Mouse (Mus musculus) induced T-regulatory cell, adult 2 months (primary cell): ENCODE results near the gene Cnot6.

Experiments
- DNase-seq: peaks from one replicate; pipeline ENCODE4 v3.0.0-alpha.2; 2012; ENCODE audit warnings: low read depth

Cnot6 gene

GRCm38 (mm10) chr11:49713336-49714334 is 1.1 kb upstream of the Cnot6 start:
- peak; percentile 51 for DNase-seq

- DNase-seq: peak; percentile 65
Observed at GRCm38 (mm10) chr11:49711981-49712554, 455 bp downstream of the Cnot6 start.

GRCm38 (mm10) chr11:49710664-49711063 is 1.9 kb downstream of the Cnot6 start:
- no peak for DNase-seq

GRCm38 (mm10) chr11:49707834-49708233 is 4.7 kb downstream of the Cnot6 start:
- DNase-seq: no peak

GRCm38 (mm10) chr11:49704804-49705203 is 7.7 kb downstream of the Cnot6 start:
- no peak for DNase-seq

- DNase-seq: no peak
Observed at GRCm38 (mm10) chr11:49702014-49702413, 10.5 kb downstream of the Cnot6 start.

GRCm38 (mm10) chr11:49699079-49699478 is 13.4 kb downstream of the Cnot6 start:
- DNase-seq: no peak

GRCm38 (mm10) chr11:49697779-49698178 is 14.7 kb downstream of the Cnot6 start:
- DNase-seq: peak; percentile 61

- DNase-seq: peak; percentile 57
Observed at GRCm38 (mm10) chr11:49696472-49696871, 16.1 kb downstream of the Cnot6 start.

GRCm38 (mm10) chr11:49695695-49696094 is 16.8 kb downstream of the Cnot6 start:
- DNase-seq: no peak

GRCm38 (mm10) chr11:49695013-49695412 is 17.5 kb downstream of the Cnot6 start:
- DNase-seq: no peak

GRCm38 (mm10) chr11:49684237-49684973 is 28.1 kb downstream of the Cnot6 start:
- DNase-seq: no peak

GRCm38 (mm10) chr11:49673433-49673832 is 39.1 kb downstream of the Cnot6 start:
- no peak for DNase-seq

GRCm38 (mm10) chr11:49665462-49665861 is 47.1 kb downstream of the Cnot6 start:
- DNase-seq: peak; percentile 53

- DNase-seq: peak; percentile 29
Observed at GRCm38 (mm10) chr11:49664262-49665140, 48.0 kb downstream of the Cnot6 start.

GRCm38 (mm10) chr11:49663310-49663709 is 49.2 kb downstream of the Cnot6 start, which contains the start of gene Scgb3a1:
TSS of gene Scgb3a1 (plus strand) at chr11:49663610.
- no peak for DNase-seq

- DNase-seq: no peak
Observed at GRCm38 (mm10) chr11:49662292-49662780, 50.2 kb downstream of the Cnot6 start.

GRCm38 (mm10) chr11:49659470-49659799 is 53.1 kb downstream of the Cnot6 start:
- no peak for DNase-seq

- peak; percentile 56 for DNase-seq
Observed at GRCm38 (mm10) chr11:49658791-49659469, 53.6 kb downstream of the Cnot6 start.

- DNase-seq: no peak
Observed at GRCm38 (mm10) chr11:49658065-49658464, 54.5 kb downstream of the Cnot6 start.

GRCm38 (mm10) chr11:49655501-49655900 is 57.0 kb downstream of the Cnot6 start:
- no peak for DNase-seq
